Mouse (Mus musculus) splenic B cell, adult 2 months (primary cell): ENCODE measurements around the gene Zbtb22.
A peak's percentile ranks its signal among the peaks of the same experiment; 100 is the strongest.
"Not testable (repeated sequence)": the region's sequence is repeated elsewhere in the genome, so short reads cannot be mapped to it uniquely, and the experiment has no call there.

Source experiments
- DNase-seq: peaks from one replicate; pipeline ENCODE4 v3.0.0-alpha.2; 2011; ENCODE audit warnings: low read depth, low spot score
- H3K27me3 ChIP-seq: 2 replicates; pipeline ENCODE4 v1.6.1; 2012; ENCODE audit warnings: mild to moderate bottlenecking, low read length, moderate library complexity, mixed read lengths; ENCODE audit not compliant: control insufficient read depth, poor library complexity, insufficient read depth, severe bottlenecking
- H3K36me3 ChIP-seq: 2 replicates; pipeline ENCODE4 v1.6.1; 2012; ENCODE audit warnings: mild to moderate bottlenecking, low read length, moderate library complexity, mixed read lengths; ENCODE audit not compliant: control insufficient read depth, poor library complexity, insufficient read depth, severe bottlenecking

Zbtb22 gene

GRCm38 (mm10) chr17:33940206-33940805, 24.6 kb downstream of the Zbtb22 start, which contains the start of the genes Pfdn6 and Wdr46:
Pfdn6 (minus strand) TSS chr17:33940343.
Wdr46 (plus strand) TSS chr17:33940660.
- peaks cover 13% of the 10 kb centered on the region for H3K36me3 ChIP-seq
- no peaks in the 10 kb centered on the region for H3K27me3 ChIP-seq
- DNase-seq: peak; percentile 90

- H3K27me3 ChIP-seq: no peaks in the 10 kb centered on the region
- no peak for DNase-seq
These were observed 25.3 kb downstream of the Zbtb22 start for GRCm38 (mm10) chr17:33940981-33941380.

GRCm38 (mm10) chr17:33941381-33941780, 25.7 kb downstream of the Zbtb22 start:
- Histone ChIP-seq H3K27me3 (no peaks in the 10 kb centered on the region), H3K36me3 (peaks cover 7% of the 10 kb centered on the region)
- no peak for DNase-seq

More at GRCm38 (mm10) chr17:33940981-33941380, 25.3 kb downstream of the Zbtb22 start:
- H3K36me3 ChIP-seq: peaks cover 8% of the 10 kb centered on the region

DNA sequence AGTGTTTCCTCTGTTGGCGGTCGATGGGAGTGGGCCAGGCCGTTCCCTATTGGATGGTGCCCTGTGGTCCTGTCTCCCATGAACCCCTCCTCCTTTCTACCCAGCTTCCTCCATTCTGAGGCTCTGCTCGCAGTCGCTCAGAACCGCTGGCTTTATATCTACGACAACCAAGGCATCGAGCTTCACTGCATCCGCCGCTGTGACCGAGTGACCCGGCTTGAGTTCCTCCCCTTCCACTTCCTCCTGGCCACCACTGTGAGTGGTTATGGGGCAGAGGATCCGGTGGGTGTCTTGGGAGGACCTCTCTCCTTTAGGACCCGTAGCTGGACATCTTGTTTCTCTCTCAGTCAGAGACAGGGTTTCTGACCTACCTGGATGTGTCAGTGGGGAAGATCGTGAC, 27.8 kb downstream of the Zbtb22 start:
- Histone ChIP-seq H3K36me3 (peaks cover 2% of the 10 kb centered on the region), H3K27me3 (no peaks in the 10 kb centered on the region)
- no peak for DNase-seq

- DNase-seq: no peak
- Histone ChIP-seq H3K36me3 (peaks cover 6% of the 10 kb centered on the region), H3K27me3 (no peaks in the 10 kb centered on the region)
These were observed 31.9 kb downstream of the Zbtb22 start for GRCm38 (mm10) chr17:33947430-33948089.

DNA sequence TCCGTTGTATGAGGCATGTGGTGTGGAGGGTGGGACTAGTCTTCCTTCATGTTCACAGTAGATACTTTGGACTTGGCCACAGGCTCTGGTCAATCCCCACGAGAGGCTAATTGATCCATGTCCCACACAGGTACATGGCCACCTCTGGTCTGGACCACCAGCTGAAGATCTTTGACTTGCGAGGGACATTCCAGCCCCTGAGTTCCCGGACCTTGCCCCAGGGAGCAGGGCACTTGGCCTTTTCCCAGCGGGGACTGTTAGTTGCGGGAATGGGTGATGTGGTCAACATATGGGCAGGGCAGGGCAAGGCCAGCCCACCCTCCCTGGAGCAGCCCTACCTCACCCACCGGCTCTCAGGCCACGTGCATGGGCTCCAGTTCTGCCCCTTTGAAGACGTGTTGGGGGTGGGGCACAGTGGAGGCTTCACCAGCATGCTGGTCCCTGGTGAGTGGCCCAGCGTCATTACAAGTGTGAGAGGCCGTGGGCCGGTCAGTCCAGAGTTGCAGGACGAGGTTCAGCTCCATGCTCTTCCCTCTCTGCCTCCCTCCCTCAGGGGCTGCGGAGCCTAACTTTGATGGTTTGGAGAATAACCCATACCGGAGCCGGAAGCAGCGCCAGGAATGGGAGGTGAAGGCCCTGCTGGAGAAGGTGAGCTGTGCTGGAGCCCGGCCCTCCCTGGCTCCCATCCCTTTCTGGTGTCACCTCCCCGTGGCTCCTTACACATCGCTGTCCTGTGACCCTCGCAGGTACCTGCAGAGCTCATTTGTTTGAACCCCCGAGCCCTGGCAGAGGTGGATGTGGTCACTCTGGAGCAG, 32.6 kb downstream of the Zbtb22 start:
- Histone ChIP-seq H3K27me3 (no peaks in the 10 kb centered on the region), H3K36me3 (peaks cover 6% of the 10 kb centered on the region)
- DNase-seq: no peak

- Histone ChIP-seq H3K36me3 (peaks cover 6% of the 10 kb centered on the region; the same call in 1 of the 2 replicates), H3K27me3 (no peaks in the 10 kb centered on the region)
- DNase-seq: no peak
These were observed 33.3 kb downstream of the Zbtb22 start for GRCm38 (mm10) chr17:33948905-33949537.

DNA sequence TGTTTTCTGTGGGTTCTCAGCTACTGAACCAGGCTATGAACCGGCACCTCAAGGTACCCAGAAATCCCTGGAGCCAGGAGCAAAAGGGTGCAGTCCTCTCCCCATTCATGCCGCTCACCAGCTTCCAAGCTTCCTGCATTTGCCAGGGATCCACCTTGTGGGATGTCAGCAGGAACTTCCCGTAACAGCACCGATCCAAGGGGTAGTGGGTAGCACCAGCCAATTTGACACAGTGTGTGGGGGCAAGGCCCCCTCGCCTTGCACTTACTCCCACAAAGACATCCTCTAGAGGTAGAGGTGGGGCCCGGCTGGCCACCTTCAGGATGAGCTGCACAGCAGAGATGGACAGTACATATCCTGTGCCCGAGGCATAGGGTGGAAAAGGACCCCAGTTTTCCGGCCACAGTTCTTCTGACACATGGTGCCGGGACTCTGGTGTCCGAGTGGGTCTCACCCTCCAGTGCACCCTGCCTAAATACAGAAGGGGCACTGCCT, 34.5 kb downstream of the Zbtb22 start:
- peaks cover 6% of the 10 kb centered on the region; the same call in 1 of the 2 replicates for H3K36me3 ChIP-seq
- no peak for DNase-seq
- H3K27me3 ChIP-seq: no peaks in the 10 kb centered on the region

DNA sequence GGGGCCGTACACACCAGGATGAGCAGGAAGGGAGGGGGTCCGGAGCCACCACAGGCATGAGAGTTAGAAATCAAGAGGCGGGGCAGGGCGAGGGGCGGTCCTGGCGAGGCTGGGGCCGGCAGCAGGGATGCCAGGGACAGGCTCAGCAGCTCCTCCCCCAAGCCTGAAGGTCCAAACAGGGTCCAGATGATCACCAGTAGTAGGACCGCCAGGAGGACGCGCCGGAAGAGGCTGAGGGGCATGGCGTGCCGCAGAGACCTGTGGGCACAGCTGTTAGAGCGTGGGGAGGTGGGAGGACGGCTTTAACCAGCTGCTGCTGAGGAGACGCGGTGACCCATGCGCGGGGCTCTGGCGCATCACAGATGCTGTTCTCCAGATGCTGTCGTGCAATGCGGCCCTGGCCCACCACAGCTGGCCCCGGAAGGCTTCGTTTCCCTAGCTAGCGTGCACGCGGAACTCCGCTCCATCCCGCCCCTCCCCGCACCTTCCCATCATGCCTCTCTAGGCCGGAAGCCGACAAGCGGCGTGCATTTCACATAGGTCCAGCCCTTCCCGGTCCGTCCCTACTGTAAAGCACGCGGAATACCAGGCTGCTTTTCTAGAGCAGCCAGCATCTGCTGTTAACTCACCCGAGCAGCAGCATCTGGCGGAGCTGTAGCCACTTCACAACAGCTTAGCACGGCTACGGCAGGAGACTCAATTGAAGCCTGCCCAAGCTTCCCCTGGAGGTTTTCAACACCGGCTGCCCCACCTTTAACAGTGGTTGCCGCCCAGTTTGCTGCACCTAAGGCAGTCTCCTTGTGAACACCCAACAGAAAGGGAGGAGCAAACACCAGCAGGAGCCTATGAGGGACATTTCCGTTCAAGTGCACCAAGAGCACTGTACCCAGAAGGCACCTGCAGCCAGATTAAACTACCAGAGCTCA, 35.6 kb downstream of the Zbtb22 start, which contains the start of gene B3galt4:
Gene B3galt4, minus strand, starts transcription at position 468 of the 926 bp plus-strand sequence.
- H3K27me3 ChIP-seq: no peaks in the 10 kb centered on the region
- peaks cover 6% of the 10 kb centered on the region; the same call in 1 of the 2 replicates for H3K36me3 ChIP-seq
- peak; percentile 76 for DNase-seq

DNA sequence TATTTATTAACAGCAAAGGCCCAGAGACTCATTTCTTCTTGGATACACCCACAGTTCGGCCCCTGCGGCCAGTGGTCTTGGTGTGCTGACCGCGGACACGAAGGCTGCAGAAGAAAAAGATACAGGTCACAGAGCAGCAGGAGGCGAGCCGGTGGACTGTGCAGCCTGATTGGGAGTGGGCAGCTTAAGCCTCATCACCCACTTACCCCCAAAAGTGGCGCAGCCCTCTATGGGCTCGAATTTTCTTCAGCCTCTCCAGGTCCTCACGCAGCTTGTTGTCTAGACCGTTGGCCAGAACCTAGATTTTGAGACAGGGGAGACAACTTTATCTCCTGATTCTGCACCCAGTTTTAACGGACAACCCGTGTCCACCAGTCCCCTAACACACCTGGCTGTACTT, 36.3 kb downstream of the Zbtb22 start:
- not testable (repeated sequence) for H3K27me3 ChIP-seq, DNase-seq, H3K36me3 ChIP-seq

GRCm38 (mm10) chr17:33952879-33953278, 37.2 kb downstream of the Zbtb22 start:
- H3K27me3 ChIP-seq: no peaks in the 10 kb centered on the region
- DNase-seq: no peak
- peaks cover 7% of the 10 kb centered on the region for H3K36me3 ChIP-seq

DNA sequence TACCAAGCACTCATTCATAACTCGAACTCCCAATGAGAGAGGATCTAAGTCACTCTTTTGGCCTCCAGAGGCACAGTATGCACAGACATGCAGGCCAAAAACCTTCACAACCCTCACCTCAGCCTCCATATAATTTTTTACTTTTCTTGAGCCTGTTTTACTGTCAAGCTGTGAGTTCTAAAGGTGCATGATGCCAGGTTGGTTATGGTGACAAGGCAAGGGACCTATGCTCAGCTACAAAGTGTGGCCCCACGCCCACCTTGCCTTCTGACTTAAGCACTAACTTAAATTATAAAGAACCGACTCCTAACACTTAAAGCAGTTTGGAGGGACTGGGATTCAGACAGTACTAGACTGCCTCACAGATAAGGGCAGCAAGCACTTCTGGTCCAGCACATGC, 37.6 kb downstream of the Zbtb22 start:
- DNase-seq: no peak
- Histone ChIP-seq H3K27me3 (no peaks in the 10 kb centered on the region), H3K36me3 (peaks cover 8% of the 10 kb centered on the region)

- Histone ChIP-seq H3K36me3 (peaks cover 9% of the 10 kb centered on the region), H3K27me3 (no peaks in the 10 kb centered on the region)
- no peak for DNase-seq
These were observed 38.4 kb downstream of the Zbtb22 start for GRCm38 (mm10) chr17:33953961-33954565.
